Mouse (Mus musculus): ENCODE results near the gene Arfip1. TPM values are rescaled to one million over a fixed set of nuclear protein-coding genes. Genes with fewer than 3 reads are reported as not detected.

Gene Arfip1
- 4.0 and 5.0 TPM in 2 replicates for polyA plus RNA-seq (2012; rRNA removed)

DNA sequence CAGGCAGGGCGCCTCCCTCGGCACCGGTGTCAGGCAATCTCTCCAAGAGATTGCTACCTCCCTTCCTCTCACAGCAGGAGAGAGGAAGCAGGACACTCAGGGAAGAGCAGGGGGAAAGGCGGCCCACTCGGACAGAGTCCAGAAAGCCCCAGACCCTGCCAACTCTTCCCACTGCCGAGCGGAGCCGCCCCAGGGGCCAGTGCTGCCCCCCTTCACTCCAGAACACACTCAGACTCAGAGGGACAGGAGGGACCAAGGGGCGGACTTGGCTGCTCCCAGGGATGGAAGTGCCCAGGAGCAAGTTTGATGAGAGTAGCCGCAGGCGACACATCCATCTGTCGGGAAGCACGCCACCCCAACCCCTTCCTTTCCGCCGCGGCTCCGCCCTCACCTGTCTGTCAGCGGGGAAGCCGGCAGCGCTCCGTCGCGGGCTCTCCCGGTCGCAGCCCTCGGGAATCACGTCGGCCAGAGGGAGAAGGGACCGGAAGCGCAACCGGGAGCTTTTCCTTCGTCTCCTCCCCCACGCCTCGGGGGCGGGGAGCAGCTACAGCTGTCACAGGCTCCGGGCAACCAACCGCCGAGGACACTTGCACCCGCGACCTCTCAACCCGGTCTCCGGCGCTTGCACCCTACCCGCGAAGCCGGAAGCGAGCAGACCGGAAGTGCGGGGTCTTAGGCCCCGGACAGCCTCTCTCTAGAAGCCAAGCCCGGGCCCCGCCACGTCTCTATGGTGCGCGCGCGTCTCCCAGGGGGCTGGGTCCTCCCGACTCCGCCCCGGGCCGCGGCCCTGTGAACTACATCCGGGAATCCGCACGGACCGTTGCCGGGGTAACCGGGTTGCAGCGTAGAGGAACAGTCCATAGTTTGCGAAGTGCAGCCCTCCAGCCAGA is at the start of gene Arfip1:
TSS of gene Arfip1 (minus strand) at position 603 of the 890 bp plus-strand sequence.

GRCm38 (mm10) chr3:84593274-84593673 is 10.8 kb upstream of the Arfip1 start, which contains the start of gene Tigd4:
Tigd4 (plus strand) TSS chr3:84593574.

GRCm38 (mm10) chr3:84480006-84480897 is 102.2 kb downstream of the Arfip1 start, which contains the start of gene Fhdc1:
Fhdc1 (minus strand) TSS chr3:84480429.

Other genes starting within 250 kb of the Arfip1 start
- gene Fhdc1, start 102.2 kb downstream of the Arfip1 start, polyA plus RNA-seq (2012; rRNA removed), result 4.5 and 5.9 TPM in 2 replicates
- gene Tigd4, start 10.9 kb upstream of the Arfip1 start, polyA plus RNA-seq (2012; rRNA removed), result not detected in 2 replicates
- 1.8 and 3.1 TPM in 2 replicates for gene Tmem154, start 83.6 kb upstream of the Arfip1 start, polyA plus RNA-seq (2012; rRNA removed)
- gene Fbxw7, start 232.6 kb upstream of the Arfip1 start, polyA plus RNA-seq (2012; rRNA removed), result 1.0 and 1.5 TPM in 2 replicates

Measured in stomach, adult 2 months (tissue).